Mouse (Mus musculus) spleen, postnatal 10 days (tissue): ENCODE data around the gene Pcbp2.

ENCODE experiments used
- DNase-seq, 2 experiments: peaks; one replicate each; pipeline ENCODE4 v3.0.0; 2021 to 2022; ENCODE audit warnings: low spot score in 2 of 2

The Pcbp2 gene

GRCm38 (mm10) chr15:102463666-102464065 is 6.7 kb upstream of the Pcbp2 start:
- DNase-seq = no peak

- DNase-seq = no peak
These were observed 1.5 kb upstream of the Pcbp2 start for GRCm38 (mm10) chr15:102468675-102469370.

- peak; percentile 81 to 84 for DNase-seq
These were observed 411 bp downstream of the Pcbp2 start for GRCm38 (mm10) chr15:102470605-102471294.

- DNase-seq = no peak
These were observed 931 bp downstream of the Pcbp2 start for GRCm38 (mm10) chr15:102471295-102471645.

GRCm38 (mm10) chr15:102471727-102472126 is 1.4 kb downstream of the Pcbp2 start:
- no peak for DNase-seq

- DNase-seq = no peak
These were observed 2.9 kb downstream of the Pcbp2 start for GRCm38 (mm10) chr15:102473246-102473645.

GRCm38 (mm10) chr15:102474520-102474919 is 4.2 kb downstream of the Pcbp2 start:
- DNase-seq = no peak

- no peak for DNase-seq
These were observed 12.8 kb downstream of the Pcbp2 start for GRCm38 (mm10) chr15:102483136-102483535.

- DNase-seq = no peak
These were observed 15.5 kb downstream of the Pcbp2 start for GRCm38 (mm10) chr15:102485853-102486252.

GRCm38 (mm10) chr15:102487664-102488063 is 17.3 kb downstream of the Pcbp2 start:
- DNase-seq = no peak

GRCm38 (mm10) chr15:102498322-102498721 is 28.0 kb downstream of the Pcbp2 start:
- DNase-seq = no peak

- no peak for DNase-seq
These were observed 29.0 kb downstream of the Pcbp2 start for GRCm38 (mm10) chr15:102499370-102499769.

- no peak for DNase-seq
These were observed 29.5 kb downstream of the Pcbp2 start for GRCm38 (mm10) chr15:102499851-102500250.

GRCm38 (mm10) chr15:102500479-102500878 is 30.1 kb downstream of the Pcbp2 start:
- no peak for DNase-seq

GRCm38 (mm10) chr15:102501084-102501814 is 30.9 kb downstream of the Pcbp2 start:
- no peak for DNase-seq

- DNase-seq = no peak
These were observed 32.0 kb downstream of the Pcbp2 start for GRCm38 (mm10) chr15:102502254-102502840.

- no peak for DNase-seq
These were observed 33.1 kb downstream of the Pcbp2 start, which contains the start of gene Gm10337 for GRCm38 (mm10) chr15:102503447-102503846. Gene Gm10337, plus strand, starts transcription at chr15:102503722.

GRCm38 (mm10) chr15:102503924-102504782 is 33.8 kb downstream of the Pcbp2 start:
- DNase-seq = no peak

- no peak for DNase-seq
These were observed 34.9 kb downstream of the Pcbp2 start for GRCm38 (mm10) chr15:102505073-102505769.

- DNase-seq = no peak
These were observed 35.6 kb downstream of the Pcbp2 start for GRCm38 (mm10) chr15:102505770-102506463.
